Mouse (Mus musculus) forebrain, embryonic 13.5 days (tissue): ENCODE data around the gene Slc25a38. TPM values are rescaled to one million over a fixed set of nuclear protein-coding genes. Genes with fewer than 3 reads are reported as not detected.
"Not testable (repeated sequence)": the region's sequence is repeated elsewhere in the genome, so short reads cannot be mapped to it uniquely, and the experiment has no call there.

Source experiments
- ATAC-seq: fragments of 200-750 bp; cut with Nextera tagmentation; 2 replicates; pipeline ENCODE4 v1.8.0; 2017
- H3K27ac ChIP-seq: fragments of 300-500 bp; sonication (generic); 2 replicates; pipeline ENCODE4 v1.5.1; 2015; ENCODE audit warnings: inconsistent platforms, mild to moderate bottlenecking, moderate library complexity
- H3K27me3 ChIP-seq: fragments of 300-500 bp; sonication (generic); 2 replicates; pipeline ENCODE4 v1.6.1; 2015; ENCODE audit warnings: mild to moderate bottlenecking, inconsistent platforms
- H3K36me3 ChIP-seq: fragments of 300-500 bp; sonication (generic); 2 replicates; pipeline ENCODE4 v1.6.1; 2015; ENCODE audit warnings: mild to moderate bottlenecking, inconsistent platforms; ENCODE audit not compliant: poor library complexity, severe bottlenecking
- H3K4me1 ChIP-seq: fragments of 300-500 bp; sonication (generic); 2 replicates; pipeline ENCODE4 v1.6.1; 2015; ENCODE audit warnings: inconsistent platforms
- H3K4me2 ChIP-seq: fragments of 300-500 bp; sonication (generic); 2 replicates; pipeline ENCODE4 v1.6.1; 2015; ENCODE audit warnings: inconsistent platforms, mild to moderate bottlenecking, moderate library complexity
- H3K4me3 ChIP-seq: fragments of 300-500 bp; sonication (generic); 2 replicates; pipeline ENCODE4 v1.5.1; 2015; ENCODE audit warnings: mild to moderate bottlenecking, inconsistent platforms
- H3K9ac ChIP-seq: fragments of 300-500 bp; sonication (generic); 2 replicates; pipeline ENCODE4 v1.6.1; 2015; ENCODE audit warnings: mild to moderate bottlenecking, inconsistent platforms
- H3K9me3 ChIP-seq: fragments of 300-500 bp; sonication (generic); replicated peaks from 2 replicates; pipeline ENCODE4 v1.6.1; 2016; ENCODE audit warnings: inconsistent platforms
- WGBS: fragments of 180-500 bp; shearing (Covaris S2); methylation state at CpG from one replicate; pipeline ENCODE4 v1.1.7; 2015; 5-methylcytosine and 5-hydroxymethylcytosine counted together
- polyA plus RNA-seq: library from polyadenylated mRNA; unstranded; fragments of >200 nt; fragmentation: Nextera tagmentation; extraction: Ambion mirVana; gene quantifications from 2 replicates; pipeline ENCODE4 v1.2.1, GENCODE M21; 2015

Gene Slc25a38
- polyA plus RNA-seq, 1 experiment from 2014 or later = 31.2 TPM

DNA sequence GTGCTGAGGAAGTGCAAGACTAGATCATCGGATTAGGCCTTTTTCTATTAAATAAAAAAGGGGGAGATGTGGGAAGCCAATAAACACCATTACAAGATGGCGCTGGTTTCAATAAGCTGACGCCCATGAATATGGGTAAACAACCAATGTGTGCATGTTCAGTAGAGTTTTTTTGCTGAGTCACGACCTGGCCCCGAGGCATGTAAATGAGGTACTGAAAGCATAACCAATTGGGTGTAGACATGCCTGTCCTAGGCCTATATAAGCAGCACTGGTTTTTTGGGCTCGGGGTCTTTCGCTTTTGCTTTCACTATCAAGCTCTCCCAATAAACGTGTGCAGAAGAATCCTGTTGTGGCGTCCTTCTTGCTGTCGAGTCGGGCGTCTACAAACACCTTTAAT is 1.2 kb upstream of the Slc25a38 start:
- 94% methylated on average over 12 of the region's 12 CpGs for WGBS
- not testable (repeated sequence) for ATAC-seq, H3K9me3 ChIP-seq, H3K4me3 ChIP-seq, H3K4me2 ChIP-seq, H3K36me3 ChIP-seq, H3K9ac ChIP-seq, H3K27me3 ChIP-seq, H3K27ac ChIP-seq, H3K4me1 ChIP-seq

DNA sequence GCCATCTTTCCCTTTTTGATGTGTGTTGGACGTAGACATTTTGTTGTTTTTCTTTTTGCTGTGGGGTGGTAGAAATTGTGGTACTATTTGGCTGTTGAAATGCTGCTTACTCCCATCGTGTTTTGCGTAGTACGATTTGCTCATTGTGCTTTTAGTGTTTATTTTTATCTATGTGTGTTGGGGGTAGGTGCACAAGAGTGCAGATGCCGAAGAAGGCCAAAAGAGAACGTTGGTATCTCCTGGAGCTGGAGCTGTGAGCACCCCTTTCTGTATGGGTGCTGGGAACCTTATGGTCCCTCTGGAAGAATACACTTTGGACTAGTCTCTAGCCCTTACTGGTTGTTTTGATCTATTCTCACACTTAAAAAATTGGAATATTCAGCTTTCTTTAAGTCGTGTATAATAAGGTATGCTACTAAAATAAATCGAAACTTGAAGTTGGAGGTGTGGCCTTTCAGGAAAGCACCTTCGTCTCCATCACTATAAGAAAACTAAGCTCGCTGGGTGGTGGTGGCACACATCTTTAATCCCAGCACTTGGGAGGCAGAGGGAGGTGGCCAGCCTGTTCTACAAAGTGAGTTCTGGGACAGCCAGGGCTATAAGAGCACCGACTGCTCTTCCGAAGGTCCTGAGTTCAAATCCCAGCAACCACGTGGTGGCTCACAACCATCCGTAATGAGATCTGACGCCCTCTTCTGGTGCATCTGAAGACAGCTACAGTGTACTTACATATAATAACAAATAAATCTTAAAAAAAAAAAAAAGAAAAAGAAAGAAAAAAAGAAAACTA is 1.2 kb downstream of the Slc25a38 start:
- peak overlapping the region; percentile 78 for H3K4me3 ChIP-seq
- H3K4me1 ChIP-seq = peaks cover 7% of the 10 kb centered on the region
- H3K9ac ChIP-seq = peak overlapping the region; percentile 17; the same call in 1 of the 2 replicates
- H3K27me3 ChIP-seq = no peaks in the 10 kb centered on the region
- H3K36me3 ChIP-seq = no peaks in the 10 kb centered on the region
- H3K27ac ChIP-seq = peak overlapping the region; percentile 94; the same call in 1 of the 2 replicates
- 83% methylated on average over 15 of the region's 15 CpGs for WGBS
- H3K9me3 ChIP-seq = no peaks in the 10 kb centered on the region
- peak overlapping the region; percentile 66 for H3K4me2 ChIP-seq
- no peak for ATAC-seq

DNA sequence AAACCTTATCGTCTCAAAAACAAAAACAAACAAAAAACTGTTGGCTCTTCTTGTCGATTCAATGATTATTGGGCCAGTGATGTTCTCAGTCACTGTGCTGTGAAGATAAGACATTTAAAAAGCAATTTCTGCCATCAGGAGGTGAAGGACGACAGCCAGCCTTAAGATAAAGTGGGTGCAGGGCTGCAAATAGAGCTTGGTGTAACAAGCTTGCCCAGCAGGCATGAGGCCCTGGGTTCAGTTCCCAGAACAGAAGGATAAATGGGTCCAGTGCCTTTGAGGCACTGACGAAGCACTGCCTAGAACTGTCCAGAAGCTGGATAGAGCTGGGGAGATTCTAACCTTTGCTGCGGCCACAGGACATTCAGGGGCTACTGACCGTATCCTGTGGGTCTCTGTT is 2.3 kb downstream of the Slc25a38 start:
- WGBS = 89% methylated on average over 6 of the region's 6 CpGs
- Histone ChIP-seq H3K9ac (no peak overlapping the region), H3K4me3 (no peak overlapping the region), H3K9me3 (no peaks in the 10 kb centered on the region), H3K27ac (no peak overlapping the region), H3K4me2 (no peak overlapping the region), H3K36me3 (peaks cover 3% of the 10 kb centered on the region), H3K27me3 (no peaks in the 10 kb centered on the region), H3K4me1 (peaks cover 7% of the 10 kb centered on the region)
- ATAC-seq = no peak

DNA sequence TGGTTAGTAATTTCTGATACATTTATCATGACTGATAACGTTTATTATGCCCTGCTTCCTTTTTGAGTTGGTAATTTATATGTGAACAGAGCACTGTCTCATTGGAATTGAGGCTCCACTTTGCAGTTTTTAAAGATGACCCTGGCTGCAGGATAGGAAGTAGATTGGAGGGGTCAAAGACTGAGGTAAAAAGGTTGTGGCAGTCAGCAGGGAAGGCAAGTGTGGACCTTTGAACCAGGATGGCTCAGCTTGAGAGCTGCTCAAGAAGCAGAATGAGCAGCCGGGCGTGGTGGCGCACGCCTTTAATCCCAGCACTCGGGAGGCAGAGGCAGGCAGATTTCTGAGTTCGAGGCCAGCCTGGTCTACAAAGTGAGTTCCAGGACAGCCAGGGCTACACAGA is 3.3 kb downstream of the Slc25a38 start:
- no peak for ATAC-seq
- no peaks in the 10 kb centered on the region for H3K9me3 ChIP-seq
- H3K27me3 ChIP-seq = no peaks in the 10 kb centered on the region
- peaks cover 13% of the 10 kb centered on the region for H3K36me3 ChIP-seq
- H3K4me2 ChIP-seq = no peak overlapping the region
- WGBS = 92% methylated on average over 7 of the region's 7 CpGs
- H3K4me1 ChIP-seq = peaks cover 7% of the 10 kb centered on the region
- no peak overlapping the region for H3K4me3 ChIP-seq
- H3K9ac ChIP-seq = no peak overlapping the region
- no peak overlapping the region for H3K27ac ChIP-seq

DNA sequence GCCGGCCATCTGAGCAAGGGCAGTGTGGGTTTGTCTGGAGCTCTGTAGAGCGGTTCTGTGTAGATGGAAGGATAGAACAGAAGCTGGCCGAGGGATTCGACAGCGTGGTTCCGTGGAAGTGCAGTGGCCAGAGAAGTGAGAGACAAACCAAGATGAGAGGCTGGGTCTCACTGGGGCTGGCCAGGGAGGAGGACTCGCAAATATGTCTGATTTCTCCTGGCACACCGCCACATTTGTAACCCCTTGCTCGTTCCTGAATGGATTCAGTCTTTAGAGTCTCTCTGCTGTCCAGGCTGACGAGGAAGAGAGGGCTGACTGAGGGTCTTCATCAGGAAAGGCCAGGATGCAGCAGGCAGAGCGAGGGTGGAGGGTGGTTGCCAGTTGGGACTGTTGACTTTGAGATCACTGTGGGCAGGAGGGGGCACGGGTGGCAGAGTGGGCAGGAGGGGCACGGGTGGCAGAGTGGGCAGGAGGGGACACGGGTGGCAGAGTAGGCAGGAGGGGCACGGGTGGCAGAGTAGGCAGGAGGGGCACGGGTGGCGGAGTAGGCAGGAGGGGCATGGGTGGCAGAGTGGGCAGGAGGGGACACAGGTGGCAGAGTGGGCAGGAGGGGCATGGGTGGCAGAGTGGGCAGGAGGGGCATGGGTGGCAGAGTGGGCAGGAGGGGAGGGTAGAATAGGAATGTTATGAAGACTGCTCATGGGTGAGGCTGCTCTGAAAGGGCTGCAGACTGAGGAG is 4.0 kb downstream of the Slc25a38 start:
- H3K9ac ChIP-seq = no peak overlapping the region
- 88% methylated on average over 17 of the region's 17 CpGs for WGBS
- H3K27me3 ChIP-seq = no peaks in the 10 kb centered on the region
- no peak overlapping the region for H3K4me2 ChIP-seq
- peaks cover 7% of the 10 kb centered on the region for H3K4me1 ChIP-seq
- no peak for ATAC-seq
- H3K36me3 ChIP-seq = peaks cover 19% of the 10 kb centered on the region
- no peak overlapping the region for H3K27ac ChIP-seq
- no peak overlapping the region for H3K4me3 ChIP-seq
- no peaks in the 10 kb centered on the region for H3K9me3 ChIP-seq

DNA sequence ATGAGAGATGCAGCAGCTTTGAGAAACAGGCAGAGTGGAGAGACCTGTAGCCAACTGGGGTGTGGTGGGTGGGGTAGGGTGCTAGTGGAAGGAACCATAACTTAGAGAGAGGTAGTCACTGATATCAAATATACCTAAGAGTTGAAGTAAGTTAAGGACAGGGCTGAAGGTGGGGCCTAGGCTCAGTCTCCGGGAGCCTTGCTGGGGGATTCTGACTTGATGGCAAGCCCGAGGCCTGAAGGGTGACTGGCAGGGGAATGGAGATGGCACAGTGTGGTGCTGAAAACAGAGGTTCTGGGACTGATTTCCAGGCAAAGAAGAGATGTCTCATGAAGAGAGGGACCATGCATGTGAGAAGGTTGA is 4.6 kb downstream of the Slc25a38 start:
- no peak overlapping the region for H3K9ac ChIP-seq
- H3K4me3 ChIP-seq = no peak overlapping the region
- peaks cover 7% of the 10 kb centered on the region for H3K4me1 ChIP-seq
- 87% methylated on average over 2 of the region's 2 CpGs for WGBS
- H3K9me3 ChIP-seq = no peaks in the 10 kb centered on the region
- H3K27me3 ChIP-seq = no peaks in the 10 kb centered on the region
- H3K27ac ChIP-seq = no peak overlapping the region
- ATAC-seq = no peak
- no peak overlapping the region for H3K4me2 ChIP-seq
- H3K36me3 ChIP-seq = peaks cover 24% of the 10 kb centered on the region

DNA sequence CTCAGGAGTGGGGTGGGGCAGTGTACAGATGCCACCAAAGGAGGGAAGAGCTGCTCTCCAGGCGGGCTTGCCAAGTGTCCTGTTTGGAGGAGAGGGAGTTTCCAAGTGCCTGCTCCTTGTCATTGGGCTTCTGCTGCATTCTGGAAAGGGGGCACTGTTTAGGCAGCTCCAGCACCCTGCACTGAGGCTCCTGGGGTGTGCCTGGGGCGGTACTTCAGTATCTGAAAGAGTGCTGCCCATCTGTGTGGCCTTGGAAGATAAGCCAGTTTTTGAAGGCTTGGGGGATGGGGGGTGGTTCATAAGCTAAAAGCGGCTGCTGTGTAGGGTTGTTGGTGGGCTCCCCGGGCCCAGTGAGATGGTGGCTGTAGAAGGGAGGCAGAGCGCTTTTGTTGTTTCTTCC is 5.4 kb downstream of the Slc25a38 start:
- no peak overlapping the region for H3K4me2 ChIP-seq
- peaks cover 32% of the 10 kb centered on the region for H3K36me3 ChIP-seq
- no peak overlapping the region for H3K9ac ChIP-seq
- no peaks in the 10 kb centered on the region for H3K27me3 ChIP-seq
- H3K9me3 ChIP-seq = no peaks in the 10 kb centered on the region
- WGBS = 76% methylated on average over 5 of the region's 5 CpGs
- H3K4me1 ChIP-seq = peaks cover 7% of the 10 kb centered on the region
- no peak overlapping the region for H3K4me3 ChIP-seq
- no peak for ATAC-seq
- no peak overlapping the region for H3K27ac ChIP-seq

DNA sequence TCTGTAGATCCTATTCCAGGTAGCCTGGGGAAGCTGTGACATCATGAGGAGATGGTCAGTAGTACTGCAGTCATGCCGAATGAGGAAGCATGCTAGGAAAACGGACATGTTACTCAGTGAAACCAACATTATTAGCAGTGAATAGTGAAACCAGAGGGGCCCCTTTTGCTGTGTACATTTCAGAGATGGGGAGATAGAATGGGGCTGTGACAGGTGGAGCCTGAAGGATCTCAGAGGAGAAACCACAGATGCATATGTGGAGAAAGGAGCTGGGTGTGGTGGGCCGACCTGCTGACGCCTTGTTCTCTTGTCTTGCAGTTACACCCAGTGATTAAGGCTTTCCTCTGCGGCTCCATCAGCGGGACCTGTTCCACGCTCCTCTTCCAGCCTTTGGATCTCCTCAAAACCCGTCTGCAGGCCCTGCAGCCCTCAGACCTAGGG is 6.0 kb downstream of the Slc25a38 start:
- Histone ChIP-seq H3K9me3 (no peaks in the 10 kb centered on the region), H3K4me2 (no peak overlapping the region), H3K4me1 (peaks cover 4% of the 10 kb centered on the region), H3K27me3 (no peaks in the 10 kb centered on the region), H3K4me3 (no peak overlapping the region), H3K27ac (no peak overlapping the region), H3K9ac (no peak overlapping the region), H3K36me3 (peaks cover 39% of the 10 kb centered on the region)
- WGBS = 93% methylated on average over 8 of the region's 8 CpGs
- ATAC-seq = no peak

DNA sequence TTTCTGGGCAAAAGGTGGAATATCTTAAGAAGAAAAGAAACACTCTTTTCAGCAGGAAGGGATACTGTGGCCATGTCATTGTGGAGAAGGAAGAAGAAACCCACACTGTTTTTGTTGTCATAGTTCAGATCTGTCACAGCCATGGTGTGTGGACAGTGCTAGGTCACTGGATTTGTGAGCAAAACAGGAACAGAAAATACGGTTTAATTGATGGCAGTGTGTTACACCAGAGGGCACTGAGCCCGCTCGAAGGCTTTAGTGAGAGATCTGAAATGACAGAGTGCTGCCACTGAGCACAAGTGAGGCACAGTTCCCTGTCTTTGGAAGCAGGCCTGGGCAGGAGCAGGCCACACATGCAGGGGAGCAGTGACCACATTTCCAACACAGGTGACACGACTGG is 8.0 kb downstream of the Slc25a38 start:
- no peak overlapping the region for H3K4me2 ChIP-seq
- peaks cover 55% of the 10 kb centered on the region for H3K36me3 ChIP-seq
- H3K4me3 ChIP-seq = no peak overlapping the region
- no peaks in the 10 kb centered on the region for H3K4me1 ChIP-seq
- no peak overlapping the region for H3K9ac ChIP-seq
- H3K9me3 ChIP-seq = no peaks in the 10 kb centered on the region
- no peak overlapping the region for H3K27ac ChIP-seq
- no peak for ATAC-seq
- H3K27me3 ChIP-seq = no peaks in the 10 kb centered on the region
- 86% methylated on average over 4 of the region's 4 CpGs for WGBS

DNA sequence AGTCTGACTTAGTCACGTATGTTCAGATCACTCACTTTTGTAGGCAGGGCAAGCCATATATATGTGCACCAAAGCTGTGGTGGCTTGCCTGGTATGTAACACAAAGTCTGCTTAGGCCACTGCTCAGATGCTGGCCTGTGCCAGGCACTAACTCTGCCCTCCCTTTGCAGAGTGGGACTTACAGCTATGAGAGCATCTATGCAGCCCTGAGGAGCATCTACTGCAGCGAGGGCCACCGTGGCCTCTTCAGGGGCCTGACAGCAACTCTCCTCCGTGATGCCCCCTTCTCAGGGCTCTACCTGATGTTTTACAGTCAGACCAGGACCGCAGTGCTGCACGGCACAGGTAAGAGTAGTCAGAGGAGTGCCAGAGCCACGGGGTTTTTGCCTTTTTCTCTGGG is 10.3 kb downstream of the Slc25a38 start:
- 91% methylated on average over 7 of the region's 7 CpGs for WGBS
- Histone ChIP-seq H3K4me1 (no peaks in the 10 kb centered on the region), H3K27me3 (no peaks in the 10 kb centered on the region), H3K4me2 (no peak overlapping the region), H3K9ac (no peak overlapping the region), H3K4me3 (no peak overlapping the region), H3K9me3 (no peaks in the 10 kb centered on the region), H3K36me3 (peaks cover 68% of the 10 kb centered on the region), H3K27ac (no peak overlapping the region)
- ATAC-seq = no peak

DNA sequence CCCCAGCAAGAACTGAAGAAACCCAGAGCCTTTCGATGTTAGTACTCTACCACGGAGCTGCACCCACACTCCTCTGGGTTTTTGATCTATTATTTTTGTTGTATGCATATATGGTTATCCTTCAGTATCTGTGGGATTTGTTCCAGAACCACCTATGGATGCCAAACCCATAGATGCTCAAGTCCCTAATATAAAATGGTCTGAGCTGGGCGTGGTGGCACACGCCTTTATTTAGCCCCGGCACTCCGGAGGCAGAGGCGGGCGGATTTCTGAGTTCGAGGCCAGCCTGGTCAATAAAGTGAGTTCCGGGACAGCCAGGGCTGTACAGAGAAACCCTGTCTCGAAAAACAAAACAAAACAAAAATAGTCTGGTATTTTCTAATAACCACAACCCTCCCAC is 16.7 kb downstream of the Slc25a38 start:
- WGBS = 62% methylated on average over 11 of the region's 11 CpGs
- peak overlapping the region; percentile 63 for H3K9ac ChIP-seq
- no peaks in the 10 kb centered on the region for H3K27me3 ChIP-seq
- H3K4me2 ChIP-seq = peak overlapping the region; percentile 90
- H3K9me3 ChIP-seq = no peaks in the 10 kb centered on the region
- peaks cover 21% of the 10 kb centered on the region for H3K4me1 ChIP-seq
- peaks cover 57% of the 10 kb centered on the region for H3K36me3 ChIP-seq
- peak overlapping the region; percentile 60; the same call in 1 of the 2 replicates for H3K27ac ChIP-seq
- H3K4me3 ChIP-seq = peak overlapping the region; percentile 43
- ATAC-seq = no peak; the same call in none of the 2 replicates

DNA sequence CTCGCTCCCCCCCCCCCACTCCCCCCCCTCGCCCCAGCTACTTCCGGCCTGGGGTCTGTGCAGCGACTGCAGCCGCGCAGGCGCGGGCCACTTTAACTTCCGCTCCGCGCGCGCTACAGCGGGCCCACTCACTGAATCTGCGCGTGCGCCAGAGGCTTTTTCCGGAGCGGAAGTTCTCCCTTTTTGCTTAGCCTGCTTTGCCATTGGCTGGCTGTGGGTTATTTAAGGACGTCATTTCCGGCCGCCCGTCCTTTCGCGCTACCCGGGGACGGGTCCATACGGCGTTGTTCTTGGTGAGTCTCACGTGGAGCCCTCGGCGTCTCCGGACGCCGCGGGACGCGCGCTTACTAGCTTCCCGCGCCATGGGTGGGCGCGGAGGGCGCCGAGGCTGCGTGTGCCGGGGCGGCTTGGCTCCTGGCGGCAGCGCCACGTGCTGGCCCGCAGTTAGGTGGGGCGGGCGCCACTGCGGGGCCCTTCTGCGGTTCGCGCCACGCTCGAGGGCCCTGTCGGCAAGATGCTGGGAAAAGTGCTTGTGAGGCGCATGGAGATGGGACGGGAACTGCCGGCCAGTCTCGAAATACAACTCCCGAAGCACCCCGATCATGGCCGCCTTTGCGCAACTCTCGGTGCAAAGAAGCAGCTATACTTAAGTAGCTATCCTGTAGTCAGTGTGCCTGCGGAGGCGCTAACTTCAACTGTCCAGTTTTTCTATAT is 17.5 kb downstream of the Slc25a38 start, which contains the start of gene Rpsa:
Rpsa (plus strand) TSS at position 152 of the 714 bp plus-strand sequence.
- Histone ChIP-seq H3K9me3 (no peaks in the 10 kb centered on the region), H3K4me3 (peak within 1 kb of the TSS; percentile 92), H3K36me3 (peaks cover 58% of the 10 kb centered on the region), H3K27me3 (no peaks in the 10 kb centered on the region), H3K4me2 (peak within 1 kb of the TSS; percentile 90), H3K9ac (peak within 1 kb of the TSS; percentile 97), H3K27ac (peak within 1 kb of the TSS; percentile 81), H3K4me1 (peaks cover 21% of the 10 kb centered on the region)
- WGBS = under 1% methylated on average over 70 of the region's 72 CpGs
- peak; percentile 97 for ATAC-seq
